Mouse (Mus musculus) kidney, embryonic 14.5 days (tissue): ENCODE data around the gene Arhgap31. TPM values are rescaled to one million over a fixed set of nuclear protein-coding genes. Genes with fewer than 3 reads are reported as not detected.
A peak's percentile ranks its signal among the peaks of the same experiment; 100 is the strongest.

Source experiments
- ATAC-seq: fragments of 200-750 bp; cut with Nextera tagmentation; 2 replicates; pipeline ENCODE4 v1.8.0; 2017; ENCODE audit warnings: moderate number of reproducible peaks, mild to moderate bottlenecking, moderate TSS enrichment, moderate library complexity; ENCODE audit not compliant: low FRiP score, low TSS enrichment
- H3K27ac ChIP-seq: fragments of 300-500 bp; sonication (generic); 2 replicates; pipeline ENCODE4 v1.5.1; 2014; ENCODE audit warnings: low read depth, mild to moderate bottlenecking, low read length, moderate library complexity, mixed read lengths
- H3K27me3 ChIP-seq: fragments of 300-500 bp; sonication (generic); 2 replicates; pipeline ENCODE4 v1.6.1; 2014; ENCODE audit warnings: mild to moderate bottlenecking, low read length; ENCODE audit not compliant: control insufficient read depth, insufficient read depth
- H3K36me3 ChIP-seq: fragments of 300-500 bp; sonication (generic); 2 replicates; pipeline ENCODE4 v1.6.1; 2014; ENCODE audit warnings: low read length, mixed read lengths; ENCODE audit not compliant: control insufficient read depth, insufficient read depth
- H3K4me1 ChIP-seq: fragments of 300-500 bp; sonication (generic); 2 replicates; pipeline ENCODE4 v1.6.1; 2014; ENCODE audit warnings: low read length, mixed read lengths; ENCODE audit not compliant: control insufficient read depth, insufficient read depth
- H3K4me2 ChIP-seq: fragments of 300-500 bp; sonication (generic); replicated peaks from 2 replicates; pipeline ENCODE4 v1.6.1; 2014; ENCODE audit warnings: low read depth, mild to moderate bottlenecking, low read length
- H3K4me3 ChIP-seq: fragments of 300-500 bp; sonication (generic); 2 replicates; pipeline ENCODE4 v1.5.1; 2014; ENCODE audit warnings: mild to moderate bottlenecking, low read length
- H3K9ac ChIP-seq: fragments of 300-500 bp; sonication (generic); 2 replicates; pipeline ENCODE4 v1.6.1; 2014; ENCODE audit warnings: low read depth, mild to moderate bottlenecking, low read length, moderate library complexity
- H3K9me3 ChIP-seq: fragments of 300-500 bp; sonication (generic); 2 replicates; pipeline ENCODE4 v1.6.1; 2016; ENCODE audit warnings: low read length; ENCODE audit not compliant: control insufficient read depth
- WGBS: fragments of 180-500 bp; shearing (Covaris S2); extraction: QIAGEN DNeasy Blood & Tissue Kit; methylation state at CpG from one replicate; pipeline ENCODE4 v1.1.7; 2014; 5-methylcytosine and 5-hydroxymethylcytosine counted together
- polyA plus RNA-seq: library from polyadenylated mRNA; unstranded; fragments of >200 nt; fragmentation: Nextera tagmentation; extraction: Ambion mirVana; gene quantifications from 2 replicates; pipeline ENCODE4 v1.2.1, GENCODE M21; 2014

The Arhgap31 gene
- polyA plus RNA-seq, 1 experiment from 2014 or later = 10.0 TPM

DNA sequence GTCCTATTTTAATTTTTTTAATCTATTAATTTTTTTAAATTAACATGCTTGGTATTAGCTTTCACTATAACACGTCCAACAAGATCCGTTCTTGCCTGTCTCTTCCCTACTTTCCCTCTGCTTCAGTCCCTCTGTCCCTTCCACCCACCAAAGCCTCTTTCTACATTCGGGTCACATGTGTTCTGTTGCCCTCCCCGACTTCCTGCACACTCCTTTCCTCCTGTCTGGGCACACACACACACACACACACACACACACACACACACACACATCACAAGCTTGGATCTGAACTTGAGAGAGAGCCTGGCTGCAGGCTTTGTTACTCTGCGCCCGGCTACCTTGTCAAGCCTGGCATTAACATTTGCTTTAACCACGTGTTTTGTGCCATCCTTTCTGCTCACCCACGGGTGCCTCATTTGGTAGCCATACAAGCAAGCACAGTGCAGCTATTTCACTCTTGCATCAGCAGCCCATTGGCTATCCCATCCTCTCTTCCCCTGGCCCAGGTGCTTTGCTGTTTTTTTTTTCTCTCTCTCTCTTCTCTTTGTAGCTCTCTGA lies 77.2 kb downstream of the Arhgap31 start:
- Histone ChIP-seq H3K9ac (no peak overlapping the region), H3K36me3 (no peaks in the 10 kb centered on the region; the same call in 1 of the 2 replicates), H3K9me3 (no peaks in the 10 kb centered on the region), H3K4me3 (no peak overlapping the region), H3K27me3 (no peaks in the 10 kb centered on the region), H3K27ac (no peak overlapping the region), H3K4me1 (no peaks in the 10 kb centered on the region), H3K4me2 (no peak overlapping the region)
- ATAC-seq = no peak
- WGBS = 78% methylated on average over 8 of the region's 8 CpGs

DNA sequence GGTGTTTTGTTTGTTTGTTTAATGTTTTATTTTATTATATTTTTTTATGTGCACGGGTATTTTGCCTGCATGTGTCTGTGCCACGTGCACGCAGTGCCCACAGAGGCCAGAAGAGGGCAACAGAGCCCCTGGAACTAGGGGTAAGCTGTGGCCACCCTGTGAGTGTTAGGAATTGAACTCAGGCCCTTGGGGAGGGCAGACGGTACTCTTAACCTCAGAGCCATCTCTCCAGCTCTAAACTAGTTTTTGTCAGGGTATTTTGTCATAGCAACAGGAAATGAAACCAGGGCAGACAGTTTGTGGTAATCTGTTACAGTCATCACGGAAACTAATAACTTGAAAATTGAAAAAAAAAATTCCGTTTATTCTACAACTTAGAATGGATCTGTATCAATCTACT lies 80.9 kb downstream of the Arhgap31 start:
- H3K9ac ChIP-seq = no peak overlapping the region
- no peak overlapping the region for H3K4me3 ChIP-seq
- WGBS = 66% methylated on average over 6 of the region's 6 CpGs
- no peaks in the 10 kb centered on the region for H3K9me3 ChIP-seq
- peak; percentile 57; the same call in 1 of the 2 replicates for ATAC-seq
- no peak overlapping the region for H3K4me2 ChIP-seq
- no peak overlapping the region for H3K27ac ChIP-seq
- no peaks in the 10 kb centered on the region for H3K27me3 ChIP-seq
- no peaks in the 10 kb centered on the region; the same call in 1 of the 2 replicates for H3K36me3 ChIP-seq
- H3K4me1 ChIP-seq = no peaks in the 10 kb centered on the region

DNA sequence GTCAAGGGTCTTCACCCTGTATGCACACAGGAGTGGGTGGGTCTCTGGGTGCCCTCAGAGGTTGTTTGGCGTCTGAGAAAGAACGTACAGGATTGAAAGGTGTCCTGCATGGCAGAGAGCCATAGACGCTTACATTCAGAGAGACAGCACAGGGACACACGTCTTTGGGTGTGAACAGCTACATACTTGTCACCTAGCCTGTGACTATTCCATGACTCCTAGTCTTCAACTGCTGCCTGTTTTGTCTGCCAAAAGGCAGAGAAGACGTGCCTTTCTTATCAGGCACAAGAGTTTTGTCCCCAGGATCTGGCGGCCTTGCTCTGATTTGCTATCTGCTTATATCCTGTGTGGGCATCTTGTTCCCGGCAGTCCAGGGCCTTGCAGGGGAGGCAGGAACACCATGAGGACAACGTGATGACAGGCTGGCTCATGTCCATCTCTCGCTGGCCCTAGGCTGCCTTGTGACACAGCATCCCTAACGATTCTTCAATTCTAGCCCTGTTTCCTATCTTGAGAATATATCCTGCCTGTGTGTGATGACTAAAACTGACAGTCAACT lies 87.2 kb downstream of the Arhgap31 start:
- H3K9ac ChIP-seq = no peak overlapping the region
- ATAC-seq = no peak
- no peaks in the 10 kb centered on the region for H3K9me3 ChIP-seq

DNA sequence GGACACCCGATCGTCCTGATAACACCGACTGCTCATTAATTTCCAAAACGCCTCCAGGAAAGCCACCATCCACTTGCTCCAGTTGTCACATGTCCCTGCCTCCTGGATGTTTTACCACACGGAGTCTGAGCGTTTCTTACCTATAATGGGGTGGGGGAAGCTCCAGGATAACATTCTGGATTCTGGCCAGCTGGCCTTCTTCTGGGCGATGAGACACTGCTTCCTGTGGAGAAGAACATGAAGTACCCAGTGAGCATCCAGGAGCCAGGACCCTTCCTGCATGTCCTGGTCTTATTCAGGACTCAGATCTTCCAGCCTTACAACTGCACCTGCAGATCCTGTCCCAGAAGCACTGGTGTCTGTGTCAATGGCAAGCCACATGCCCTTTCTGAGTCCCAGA lies 87.7 kb downstream of the Arhgap31 start:
- H3K4me2 ChIP-seq = no peak overlapping the region
- no peaks in the 10 kb centered on the region for H3K36me3 ChIP-seq

More for the DNA sequence above, 87.2 kb downstream of the Arhgap31 start:
- Histone ChIP-seq H3K4me1 (no peaks in the 10 kb centered on the region), H3K4me3 (no peak overlapping the region), H3K36me3 (no peaks in the 10 kb centered on the region), H3K27ac (no peak overlapping the region), H3K27me3 (no peaks in the 10 kb centered on the region), H3K4me2 (no peak overlapping the region)
- 80% methylated on average over 10 of the region's 10 CpGs for WGBS

DNA sequence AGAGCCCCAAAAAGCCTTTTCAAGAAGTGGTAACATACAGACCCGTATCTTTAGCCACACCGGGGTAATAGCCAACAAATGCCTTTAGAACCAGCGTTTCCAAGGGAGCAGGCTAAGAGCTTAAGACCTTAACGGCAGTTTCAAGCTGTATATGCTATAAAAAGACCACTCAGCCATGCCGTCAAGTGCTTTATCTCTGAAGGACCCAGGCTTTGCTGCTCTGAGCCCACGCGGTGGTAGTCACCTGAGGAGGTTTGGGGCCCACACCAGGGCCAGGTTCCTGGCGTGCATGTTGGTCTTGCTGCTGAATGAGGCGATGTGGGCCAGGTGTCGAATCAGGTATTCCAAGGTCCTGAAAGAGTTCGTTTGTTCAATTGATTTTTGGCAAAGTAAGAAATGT lies 88.8 kb downstream of the Arhgap31 start:
- no peak for ATAC-seq
- WGBS = 80% methylated on average over 11 of the region's 11 CpGs
- Histone ChIP-seq H3K4me1 (no peaks in the 10 kb centered on the region), H3K36me3 (no peaks in the 10 kb centered on the region), H3K9ac (no peak overlapping the region), H3K9me3 (no peaks in the 10 kb centered on the region), H3K4me2 (no peak overlapping the region), H3K4me3 (no peak overlapping the region), H3K27me3 (no peaks in the 10 kb centered on the region), H3K27ac (no peak overlapping the region)

More for the DNA sequence above, 87.7 kb downstream of the Arhgap31 start:
- H3K9ac ChIP-seq = no peak overlapping the region
- H3K4me1 ChIP-seq = no peaks in the 10 kb centered on the region
- ATAC-seq = no peak
- 80% methylated on average over 7 of the region's 7 CpGs for WGBS
- H3K9me3 ChIP-seq = no peaks in the 10 kb centered on the region
- no peaks in the 10 kb centered on the region for H3K27me3 ChIP-seq
- no peak overlapping the region for H3K4me3 ChIP-seq
- no peak overlapping the region for H3K27ac ChIP-seq

DNA sequence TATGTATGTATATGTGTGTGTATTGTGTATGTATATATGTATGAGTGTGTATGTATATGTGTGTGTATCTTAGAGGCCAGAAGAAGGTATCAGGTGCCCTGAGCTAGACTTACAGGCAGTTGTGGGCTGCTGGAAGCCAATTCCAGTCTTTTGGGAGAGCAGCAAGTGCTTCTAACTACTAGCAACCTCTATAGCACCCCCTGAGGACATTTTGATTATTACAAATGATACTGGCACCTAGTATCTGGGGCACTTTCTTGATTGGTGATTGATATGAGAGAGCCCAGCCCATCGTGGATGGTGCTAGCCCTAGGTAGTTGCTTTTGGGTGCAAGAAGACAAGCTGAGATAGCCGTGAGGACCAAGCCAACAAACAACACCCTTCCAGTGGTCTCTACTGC lies 90.8 kb downstream of the Arhgap31 start:
- Histone ChIP-seq H3K4me3 (no peak overlapping the region), H3K9me3 (no peaks in the 10 kb centered on the region), H3K9ac (no peak overlapping the region), H3K27me3 (no peaks in the 10 kb centered on the region), H3K27ac (no peak overlapping the region), H3K36me3 (0 out of 2 replicates have a peak, but pooled peaks cover 3% of the 10 kb centered on the region), H3K4me2 (no peak overlapping the region), H3K4me1 (no peaks in the 10 kb centered on the region)
- 72% methylated on average over 2 of the region's 2 CpGs for WGBS
- no peak for ATAC-seq

DNA sequence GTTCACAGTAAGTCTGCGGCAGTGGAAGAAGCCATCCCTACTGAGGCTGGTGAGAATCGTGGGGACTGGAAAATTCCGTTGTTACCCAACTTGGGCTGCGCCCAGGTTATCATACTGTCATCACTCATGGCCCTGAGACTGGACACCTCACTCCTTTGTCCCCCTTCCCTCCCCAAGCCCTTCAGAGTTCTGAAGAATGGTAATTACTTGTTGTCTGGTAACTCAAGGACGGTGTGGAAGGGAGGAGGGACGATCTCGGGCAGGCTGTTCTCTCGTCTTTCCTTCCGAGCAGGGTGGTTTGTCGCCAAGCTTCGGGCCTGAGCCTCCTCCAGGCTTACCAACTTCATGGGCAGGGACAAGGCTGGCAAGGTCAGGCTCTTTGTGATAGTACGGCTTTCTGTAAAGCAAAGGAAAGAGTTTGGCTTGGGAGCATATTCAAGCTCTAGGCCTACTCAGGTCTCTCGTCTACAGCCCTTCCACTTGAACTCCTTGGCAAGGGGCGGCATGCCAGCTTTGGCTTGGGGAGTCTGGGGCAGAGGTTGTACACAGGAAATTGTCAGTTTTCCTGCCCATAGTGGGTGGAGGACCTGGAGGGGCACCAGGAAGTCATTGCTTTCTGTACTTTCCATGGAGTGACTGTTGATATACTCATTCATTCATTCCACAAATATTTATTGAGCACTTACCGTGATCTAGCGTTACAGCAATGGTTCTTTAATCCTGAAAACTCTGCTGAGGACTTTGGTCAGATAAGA lies 92.2 kb downstream of the Arhgap31 start:
- H3K27ac ChIP-seq = no peak overlapping the region
- ATAC-seq = no peak
- no peaks in the 10 kb centered on the region for H3K4me1 ChIP-seq
- H3K4me2 ChIP-seq = no peak overlapping the region
- 0 out of 2 replicates have a peak, but pooled peaks cover 3% of the 10 kb centered on the region for H3K36me3 ChIP-seq
- H3K9ac ChIP-seq = no peak overlapping the region
- no peaks in the 10 kb centered on the region for H3K9me3 ChIP-seq
- 92% methylated on average over 16 of the region's 16 CpGs for WGBS
- no peak overlapping the region for H3K4me3 ChIP-seq
- H3K27me3 ChIP-seq = no peaks in the 10 kb centered on the region

DNA sequence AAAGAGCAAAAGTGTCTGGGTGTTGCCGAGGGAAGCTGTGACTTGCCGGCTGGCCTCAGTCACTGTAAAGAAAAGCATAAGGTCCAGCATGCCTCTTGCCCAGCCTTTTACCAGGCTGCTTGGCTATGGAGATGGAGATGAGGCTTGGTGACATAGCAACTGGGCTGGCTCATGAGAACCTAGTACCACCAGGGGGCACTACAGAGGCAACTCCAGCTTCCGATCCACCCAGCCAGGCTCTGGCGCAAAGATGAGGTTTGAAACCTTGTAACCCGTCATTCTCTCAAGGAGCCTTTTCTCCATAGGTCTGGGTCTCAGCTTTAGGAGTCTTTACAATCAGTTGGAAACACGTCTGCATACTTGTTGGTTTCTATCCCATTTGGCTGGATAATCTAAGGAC lies 94.0 kb downstream of the Arhgap31 start:
- 24% methylated on average over 6 of the region's 6 CpGs for WGBS
- ATAC-seq = no peak

DNA sequence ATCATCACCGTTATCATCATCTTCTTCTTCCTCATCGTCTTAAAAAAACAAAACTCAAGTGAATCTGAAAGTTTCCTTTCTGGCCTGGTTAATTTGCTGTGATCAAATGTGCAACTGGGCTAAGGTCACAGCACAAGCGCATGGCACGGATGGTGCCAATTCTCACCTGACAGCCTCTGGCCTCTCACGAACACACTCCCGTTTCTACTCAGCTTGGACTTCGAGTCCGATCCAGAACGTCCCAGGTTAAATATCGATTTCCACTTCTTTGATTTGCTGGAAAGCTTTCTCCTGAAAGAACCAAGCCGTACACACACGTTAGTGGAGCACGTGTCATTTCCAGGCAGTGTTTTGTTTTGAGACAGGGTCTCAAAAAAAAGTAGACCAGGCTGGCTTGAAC lies 95.1 kb downstream of the Arhgap31 start:
- Histone ChIP-seq H3K9me3 (no peaks in the 10 kb centered on the region), H3K4me1 (no peaks in the 10 kb centered on the region), H3K27ac (no peak overlapping the region), H3K36me3 (0 out of 2 replicates have a peak, but pooled peaks cover 3% of the 10 kb centered on the region), H3K27me3 (no peaks in the 10 kb centered on the region), H3K4me2 (no peak overlapping the region), H3K9ac (no peak overlapping the region), H3K4me3 (no peak overlapping the region)
- WGBS = 92% methylated on average over 13 of the region's 13 CpGs
- ATAC-seq = no peak

More for the DNA sequence above, 94.0 kb downstream of the Arhgap31 start:
- Histone ChIP-seq H3K27ac (no peak overlapping the region), H3K4me3 (no peak overlapping the region), H3K4me2 (no peak overlapping the region), H3K36me3 (0 out of 2 replicates have a peak, but pooled peaks cover 3% of the 10 kb centered on the region), H3K9ac (no peak overlapping the region), H3K27me3 (no peaks in the 10 kb centered on the region), H3K4me1 (no peaks in the 10 kb centered on the region), H3K9me3 (no peaks in the 10 kb centered on the region)
